Mouse (Mus musculus) heart, adult 2 months (tissue): ENCODE results near the gene Jak3. TPM values are rescaled to one million over a fixed set of nuclear protein-coding genes. Genes with fewer than 3 reads are reported as not detected.
A peak's percentile ranks its signal among the peaks of the same experiment; 100 is the strongest.
"Not testable (repeated sequence)": the region's sequence is repeated elsewhere in the genome, so short reads cannot be mapped to it uniquely, and the experiment has no call there.

Experiments
- DNase-seq, 2 experiments: peaks; one replicate each; pipeline ENCODE4 v3.0.0; 2021
- H3K27ac ChIP-seq: fragments of 200-600 bp; 2 replicates; pipeline ENCODE4 v1.8.1; 2022
- H3K27me3 ChIP-seq: fragments of 200-500 bp; 2 replicates; pipeline ENCODE4 v1.6.1; 2012; ENCODE audit warnings: mild to moderate bottlenecking, low read length, inconsistent platforms, mixed read lengths; ENCODE audit not compliant: control insufficient read depth, insufficient read depth
- H3K36me3 ChIP-seq: fragments of 200-500 bp; 2 replicates; pipeline ENCODE4 v1.6.1; 2012; ENCODE audit warnings: low read length, inconsistent platforms; ENCODE audit not compliant: control insufficient read depth, insufficient read depth
- H3K4me1 ChIP-seq: fragments of 200-500 bp; 2 replicates; pipeline ENCODE4 v1.6.1; 2011; ENCODE audit warnings: low read length; ENCODE audit not compliant: control insufficient read depth, insufficient read depth
- H3K4me3 ChIP-seq: fragments of 200-600 bp; 2 replicates; pipeline ENCODE4 v1.8.1; 2022
- H3K79me2 ChIP-seq: fragments of 200-500 bp; replicated peaks from 2 replicates; pipeline ENCODE4 v1.6.1; 2012; ENCODE audit warnings: mild to moderate bottlenecking, inconsistent platforms, low read length, moderate library complexity, mixed read lengths; ENCODE audit not compliant: control insufficient read depth, insufficient read depth
- H3K9ac ChIP-seq: fragments of 200-500 bp; 2 replicates; pipeline ENCODE4 v1.6.1; 2012; ENCODE audit warnings: low read depth, mild to moderate bottlenecking, control low read depth, inconsistent platforms, low read length, mixed read lengths
- CTCF ChIP-seq: fragments of 200-600 bp; IDR thresholded peaks from 2 replicates; pipeline ENCODE4 v1.8.1; 2022; ENCODE audit warnings: antibody characterized with exemption, mild to moderate bottlenecking, moderate library complexity
- EP300 ChIP-seq: fragments of 200-500 bp; IDR thresholded peaks from 2 replicates; pipeline ENCODE4 v1.6.1; 2011; ENCODE audit warnings: low read depth, low read length, control low read depth; ENCODE audit not compliant: insufficient read depth
- POLR2A ChIP-seq: fragments of 200-500 bp; IDR thresholded peaks from 2 replicates; pipeline ENCODE4 v1.6.1; 2011; ENCODE audit warnings: mild to moderate bottlenecking, low read depth, low read length, control low read depth; ENCODE audit not compliant: insufficient read depth
- WGBS: fragments of 180-500 bp; shearing (Covaris S2); methylation state at CpG from one replicate; pipeline ENCODE4 v1.1.7; 2018; 5-methylcytosine and 5-hydroxymethylcytosine counted together
- intact Hi-C: fragments of 180-260 bp; cut with DNase I; formaldehyde crosslinking; loops from one replicate; pipeline ENCODE4 v1.15.1; 2025
- polyA plus RNA-seq: library from polyadenylated mRNA; depleted of rRNA; stranded (reverse); fragments of >200 nt; gene quantifications from 2 replicates; pipeline ENCODE4 v1.2.3, GENCODE M21; 2012
- total RNA-seq, 2 experiments: library from RNA; stranded (reverse); gene quantifications; 2 replicates each; pipeline ENCODE4 v1.2.3; 2021

Jak3 gene
- total and polyA plus RNA-seq, 3 experiments: 8.1 to 23.3 (median 8.6) TPM

DNA sequence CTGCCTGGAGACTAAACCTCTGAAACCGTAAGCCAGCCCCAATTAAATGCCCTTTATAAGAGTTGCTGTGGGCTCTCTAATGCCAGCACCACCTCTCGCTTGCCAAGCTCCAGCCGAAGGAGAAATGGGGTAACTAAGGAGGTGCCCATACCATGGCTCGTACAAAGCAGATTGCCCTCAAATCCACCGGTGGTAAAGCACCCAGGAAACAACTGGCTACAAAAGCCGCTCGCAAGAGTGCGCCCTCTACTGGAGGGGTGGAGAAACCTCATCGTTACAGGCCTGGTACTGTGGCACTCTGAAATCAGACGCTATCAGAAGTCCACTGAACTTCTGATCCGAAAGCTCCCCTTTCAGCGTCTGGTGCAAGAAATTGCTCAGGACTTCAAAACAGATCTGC, 19.4 kb downstream of the Jak3 start:
- DNase-seq, H3K36me3 ChIP-seq, H3K9ac ChIP-seq, H3K4me3 ChIP-seq, intact Hi-C loops, H3K4me1 ChIP-seq, H3K27ac ChIP-seq, H3K79me2 ChIP-seq, H3K27me3 ChIP-seq: not testable (repeated sequence)
- TF ChIP-seq CTCF: peak; percentile 57
- WGBS: 68% methylated on average over 12 of the region's 12 CpGs

DNA sequence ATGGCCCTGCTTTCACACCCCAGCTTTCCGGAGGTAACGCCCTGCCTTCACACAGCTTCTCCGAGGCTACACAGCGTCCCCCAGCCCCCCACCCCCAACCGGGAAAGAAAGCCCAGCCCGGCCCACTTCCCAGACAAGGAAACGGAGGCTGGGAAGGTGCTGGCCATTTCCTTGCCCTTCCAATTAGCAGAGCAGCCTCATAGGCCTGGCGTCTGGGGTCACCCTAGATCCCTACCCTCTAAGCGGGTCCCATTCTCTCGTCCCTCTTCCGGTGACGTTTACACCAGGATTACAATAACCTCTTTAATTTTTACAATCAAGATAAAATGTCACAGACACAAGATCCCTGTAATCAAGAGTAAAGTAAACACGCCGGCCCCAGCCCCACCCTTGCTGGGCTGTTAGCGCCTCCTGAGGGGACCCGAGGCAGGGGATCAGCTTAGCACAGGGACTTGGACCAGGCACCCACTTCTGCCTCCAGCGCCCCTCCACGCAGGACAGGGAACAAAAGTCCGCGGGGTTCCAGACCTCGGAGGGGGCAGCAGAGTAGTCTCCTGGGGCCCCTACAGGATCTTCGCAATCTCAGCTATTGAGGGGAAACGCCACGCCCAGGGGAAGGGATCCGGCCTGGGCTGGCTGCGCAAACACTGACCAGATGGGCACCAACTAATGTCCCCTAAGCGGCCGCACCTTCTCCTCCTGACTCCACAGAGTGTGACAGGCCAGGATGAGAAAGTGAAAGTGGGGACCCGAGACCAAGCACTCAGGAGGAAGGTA, 24.6 kb downstream of the Jak3 start:
- intact Hi-C loops: loop anchor here (1.0 kb wide), 1 partner anchor 24 kb away; the partner anchor contains the start of gene Jak3
- H3K9ac ChIP-seq: peak overlapping the region; percentile 77
- H3K36me3 ChIP-seq: no peaks in the 10 kb centered on the region
- TF ChIP-seq CTCF (no peak), POLR2A (peak; percentile 60)
- peak; percentile 70 to 72 for DNase-seq
- peak overlapping the region; percentile 86 for H3K27ac ChIP-seq
- H3K27me3 ChIP-seq: no peaks in the 10 kb centered on the region
- H3K79me2 ChIP-seq: no peaks in the 10 kb centered on the region
- H3K4me1 ChIP-seq: peaks cover 3% of the 10 kb centered on the region
- peak overlapping the region; percentile 43 for H3K4me3 ChIP-seq
- WGBS: 8% methylated on average over 29 of the region's 29 CpGs

DNA sequence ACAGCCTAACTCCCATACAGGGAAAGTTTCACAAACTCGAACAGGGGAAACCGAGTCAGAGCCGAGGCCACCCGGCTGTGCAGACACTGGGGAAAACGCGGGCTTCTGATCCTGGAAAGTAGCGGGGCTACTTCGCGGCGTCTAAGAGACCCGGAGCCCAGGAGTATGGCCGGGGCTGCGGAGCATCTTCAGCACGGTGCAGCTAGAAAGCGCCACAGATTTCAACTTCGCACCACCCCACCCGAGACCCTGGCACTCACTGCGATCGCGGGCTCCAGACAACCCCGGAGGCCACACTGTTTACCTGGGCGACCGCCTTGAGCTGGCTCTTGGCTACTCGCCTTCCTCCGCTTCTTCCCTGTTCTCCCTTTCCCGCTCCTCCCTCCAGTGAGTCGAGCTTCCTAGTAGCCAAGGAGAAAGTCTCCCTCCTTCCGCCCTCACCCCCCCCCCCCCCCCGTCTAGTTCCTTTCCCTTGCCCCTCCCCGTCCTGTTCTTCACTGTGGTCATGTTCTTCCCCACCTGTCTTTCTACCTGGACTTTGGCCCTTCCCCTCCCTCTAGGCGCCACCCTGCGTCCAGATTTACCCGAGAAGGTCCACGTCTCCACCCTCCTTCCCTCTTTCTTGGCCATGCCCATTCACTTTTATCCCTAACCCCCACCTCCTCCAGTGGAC, 25.5 kb downstream of the Jak3 start, which contains the start of gene B3gnt3:
Gene B3gnt3, minus strand, starts transcription at position 376 of the 673 bp plus-strand sequence.
- WGBS: 11% methylated on average over 34 of the region's 34 CpGs
- Histone ChIP-seq H3K27me3 (no peaks in the 10 kb centered on the region), H3K4me1 (peaks cover 3% of the 10 kb centered on the region), H3K79me2 (no peaks in the 10 kb centered on the region), H3K9ac (peak within 1 kb of the TSS; percentile 77), H3K36me3 (no peaks in the 10 kb centered on the region), H3K27ac (peak within 1 kb of the TSS; percentile 86), H3K4me3 (peak within 1 kb of the TSS; percentile 43)
- TF ChIP-seq POLR2A: peak; percentile 55; the same call in 1 of the 2 replicates
- no peak for TF ChIP-seq EP300
- TF ChIP-seq CTCF: no peak
- no peak for DNase-seq
- intact Hi-C loops: loop anchor here (1.0 kb wide), 1 partner anchor 25 kb away; the partner anchor contains the start of gene Jak3

GRCm38 (mm10) chr8:71702087-71702432, 26.0 kb downstream of the Jak3 start:
- Histone ChIP-seq H3K4me3 (no peak overlapping the region), H3K4me1 (peaks cover 3% of the 10 kb centered on the region), H3K79me2 (no peaks in the 10 kb centered on the region), H3K27me3 (no peaks in the 10 kb centered on the region), H3K27ac (no peak overlapping the region; the same call in 1 of the 2 replicates), H3K9ac (no peak overlapping the region), H3K36me3 (no peaks in the 10 kb centered on the region)
- TF ChIP-seq EP300 (no peak), CTCF (peak; percentile 54)
- intact Hi-C loops: no loop called here
- 29% methylated on average over 4 of the region's 4 CpGs for WGBS
- no peak for DNase-seq

GRCm38 (mm10) chr8:71702923-71703322, 26.8 kb downstream of the Jak3 start:
- H3K27ac ChIP-seq: no peak overlapping the region
- no peaks in the 10 kb centered on the region for H3K36me3 ChIP-seq
- peaks cover 3% of the 10 kb centered on the region for H3K4me1 ChIP-seq
- H3K9ac ChIP-seq: no peak overlapping the region
- H3K79me2 ChIP-seq: no peaks in the 10 kb centered on the region
- 75% methylated on average over 3 of the region's 3 CpGs for WGBS
- no peaks in the 10 kb centered on the region for H3K27me3 ChIP-seq
- H3K4me3 ChIP-seq: no peak overlapping the region
- intact Hi-C loops: no loop called here
- DNase-seq: no peak
- TF ChIP-seq EP300 (no peak), POLR2A (no peak), CTCF (no peak)

DNA sequence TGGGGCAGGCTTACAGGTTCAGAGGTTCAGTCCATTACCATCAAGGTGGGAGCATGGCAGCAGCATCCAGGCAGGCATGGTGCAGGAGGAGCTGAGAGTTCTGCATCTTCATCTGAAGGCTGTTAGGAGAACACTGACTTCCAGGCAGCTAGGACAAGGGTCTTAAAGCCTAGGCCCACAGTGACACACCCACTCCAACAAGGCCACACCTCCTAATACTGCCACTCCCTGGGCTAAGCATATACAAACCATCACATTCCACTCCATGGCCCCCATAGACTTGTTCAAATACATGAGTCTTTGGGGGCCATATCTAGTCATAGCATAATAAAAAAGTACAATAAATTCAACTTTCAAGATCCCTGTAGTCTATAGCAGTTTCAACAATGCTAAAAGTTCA, 27.3 kb downstream of the Jak3 start:
- H3K79me2 ChIP-seq, H3K9ac ChIP-seq, intact Hi-C loops, DNase-seq, H3K4me3 ChIP-seq, H3K27me3 ChIP-seq, H3K36me3 ChIP-seq, H3K4me1 ChIP-seq, H3K27ac ChIP-seq: not testable (repeated sequence)
